ENCODE assay signal across 31 mouse cellular contexts in genomic region chr19:42031112-42031511, GRCm38 (mm10). TPM values are rescaled to one million over a fixed set of nuclear protein-coding genes. Genes with fewer than 3 reads are reported as not detected.
"Had no signal": no experiment of that assay in that cellular context is flagged by ENCODE, and none has a peak within 500 bp of the region (broad histone marks: within the 10 kb centered on the region; RNA-seq: fewer than 3 reads in every experiment).

No protein-coding gene starts in this region.

- H3K4me2 ChIP-seq: heart, embryonic 11.5 days; heart, embryonic 13.5 days; heart, embryonic 15.5 days; hindbrain, embryonic 13.5 days; hindbrain, embryonic 15.5 days; kidney, embryonic 15.5 days; limb, embryonic 13.5 days; liver, embryonic 12.5 days had no signal

- H3K27ac ChIP-seq: heart, adult 2 months; heart, embryonic 13.5 days; heart, embryonic 15.5 days; hindbrain, embryonic 13.5 days; hindbrain, embryonic 15.5 days; hindbrain, postnatal 0 days; kidney, embryonic 15.5 days; kidney, postnatal 0 days; left cerebral cortex, adult 2 months; limb, embryonic 13.5 days; liver, embryonic 12.5 days had no signal

- H3K4me3 ChIP-seq: heart, adult 2 months; heart, embryonic 13.5 days; heart, embryonic 15.5 days; hindbrain, embryonic 13.5 days; hindbrain, embryonic 15.5 days; kidney, embryonic 15.5 days; left cerebral cortex, adult 2 months; limb, embryonic 13.5 days; liver, embryonic 12.5 days had no signal

- H3K9ac ChIP-seq: heart, embryonic 13.5 days; heart, embryonic 15.5 days; hindbrain, embryonic 13.5 days; hindbrain, embryonic 15.5 days; kidney, embryonic 15.5 days; limb, embryonic 13.5 days; liver, embryonic 12.5 days had no signal

- H3K27me3 ChIP-seq: heart, embryonic 13.5 days; heart, embryonic 15.5 days; hindbrain, embryonic 13.5 days; hindbrain, embryonic 15.5 days; kidney, embryonic 15.5 days; limb, embryonic 13.5 days; liver, embryonic 12.5 days had no signal

- DNase-seq: gastrocnemius, postnatal 14 days; gastrocnemius, postnatal 36 days; heart, adult 11 months; heart, adult 2 months; heart, postnatal 14 days; heart, postnatal 36 days; kidney, adult 11 months; kidney, adult 2 months; kidney, adult 9 months; kidney, postnatal 14 days; kidney, postnatal 36 days; layer of hippocampus, adult 9-11 months had no signal

- H3K36me3 ChIP-seq: hindbrain, embryonic 15.5 days had no signal

- H3K9me3 ChIP-seq: heart, embryonic 13.5 days; heart, embryonic 15.5 days; hindbrain, embryonic 13.5 days; hindbrain, embryonic 15.5 days; kidney, embryonic 15.5 days; limb, embryonic 13.5 days; liver, embryonic 12.5 days had no signal

- ATAC-seq: hindbrain, postnatal 0 days; intestine, embryonic 16.5 days; liver, embryonic 12.5 days had no signal

RNA-seq across cellular contexts. Expression of gene Ankrd2, which starts 4.7 kb away (rescaled TPM):
- total RNA-seq: heart, postnatal 14 days; hematopoietic stem cell, adult 5-6 weeks; left cerebral cortex, postnatal 36 days had no signal
- polyA plus RNA-seq: heart, adult 2 months; heart, embryonic 11.5 days; heart, embryonic 13.5 days; heart, embryonic 15.5 days; hindbrain, embryonic 11.5 days; kidney, embryonic 15.5 days; large intestine, adult 2 months had no signal

RNA-seq across cellular contexts. Expression of gene 4933411K16Rik, which starts 20.9 kb away (rescaled TPM):
- total RNA-seq: heart, postnatal 36 days; hematopoietic stem cell, adult 5-6 weeks had no signal
- polyA plus RNA-seq: heart, embryonic 11.5 days; heart, embryonic 13.5 days; heart, embryonic 15.5 days; heart, postnatal 0 days; hindbrain, embryonic 11.5 days; hindbrain, embryonic 13.5 days; hindbrain, postnatal 0 days; intestine, embryonic 14.5 days; limb, embryonic 11.5 days had no signal
